Mouse (Mus musculus) embryonic facial prominence, embryonic 11.5 days (tissue): ENCODE results near the gene Wrap53. TPM values are rescaled to one million over a fixed set of nuclear protein-coding genes. Genes with fewer than 3 reads are reported as not detected.

ENCODE experiments used
- ATAC-seq: fragments of 200-750 bp; cut with Nextera tagmentation; replicated peaks from 2 replicates; pipeline ENCODE4 v1.8.0; 2017; ENCODE audit warnings: low read depth; ENCODE audit not compliant: insufficient number of reproducible peaks, low FRiP score, low TSS enrichment
- DNase-seq: peaks from one replicate; pipeline ENCODE4 v3.0.0-alpha.2; 2015; ENCODE audit warnings: low spot score
- H3K27ac ChIP-seq: fragments of 300-500 bp; sonication (generic); replicated peaks from 2 replicates; pipeline ENCODE4 v1.5.1; 2014; ENCODE audit warnings: mild to moderate bottlenecking, low read depth, low read length, control low read depth
- H3K27me3 ChIP-seq: fragments of 300-500 bp; sonication (generic); 2 replicates; pipeline ENCODE4 v1.6.1; 2014; ENCODE audit warnings: mild to moderate bottlenecking, low read length, moderate library complexity, mixed read lengths; ENCODE audit not compliant: control insufficient read depth, insufficient read depth
- H3K36me3 ChIP-seq: fragments of 300-500 bp; sonication (generic); replicated peaks from 2 replicates; pipeline ENCODE4 v1.6.1; 2014; ENCODE audit warnings: low read depth, mild to moderate bottlenecking, low read length, moderate library complexity, mixed read lengths; ENCODE audit not compliant: control insufficient read depth, insufficient read depth
- H3K4me1 ChIP-seq: fragments of 300-500 bp; sonication (generic); 2 replicates; pipeline ENCODE4 v1.6.1; 2014; ENCODE audit warnings: low read length, mixed read lengths; ENCODE audit not compliant: control insufficient read depth, insufficient read depth
- H3K4me2 ChIP-seq: fragments of 300-500 bp; sonication (generic); 2 replicates; pipeline ENCODE4 v1.6.1; 2014; ENCODE audit warnings: low read depth, mild to moderate bottlenecking, control low read depth, low read length, moderate library complexity
- H3K4me3 ChIP-seq: fragments of 300-500 bp; sonication (generic); 2 replicates; pipeline ENCODE4 v1.5.1; 2014; ENCODE audit warnings: low read depth, low read length, control low read depth
- H3K9ac ChIP-seq: fragments of 300-500 bp; sonication (generic); replicated peaks from 2 replicates; pipeline ENCODE4 v1.6.1; 2014; ENCODE audit warnings: mild to moderate bottlenecking, control low read depth, low read length
- H3K9me3 ChIP-seq: fragments of 300-500 bp; sonication (generic); replicated peaks from 2 replicates; pipeline ENCODE4 v1.6.1; 2016; ENCODE audit warnings: mild to moderate bottlenecking, low read length, inconsistent platforms, mixed read lengths; ENCODE audit not compliant: control insufficient read depth
- WGBS: fragments of 180-500 bp; shearing (Covaris S2); extraction: QIAGEN DNeasy Blood & Tissue Kit; methylation state at CpG from one replicate; pipeline ENCODE4 v1.1.7; 2014; 5-methylcytosine and 5-hydroxymethylcytosine counted together
- polyA plus RNA-seq: library from polyadenylated mRNA; unstranded; fragments of >200 nt; fragmentation: Nextera tagmentation; extraction: Ambion mirVana; gene quantifications from 2 replicates; pipeline ENCODE4 v1.2.1, GENCODE M21; 2014

The Wrap53 gene
- polyA plus RNA-seq, 1 experiment from 2014 or later = 40.2 TPM

DNA sequence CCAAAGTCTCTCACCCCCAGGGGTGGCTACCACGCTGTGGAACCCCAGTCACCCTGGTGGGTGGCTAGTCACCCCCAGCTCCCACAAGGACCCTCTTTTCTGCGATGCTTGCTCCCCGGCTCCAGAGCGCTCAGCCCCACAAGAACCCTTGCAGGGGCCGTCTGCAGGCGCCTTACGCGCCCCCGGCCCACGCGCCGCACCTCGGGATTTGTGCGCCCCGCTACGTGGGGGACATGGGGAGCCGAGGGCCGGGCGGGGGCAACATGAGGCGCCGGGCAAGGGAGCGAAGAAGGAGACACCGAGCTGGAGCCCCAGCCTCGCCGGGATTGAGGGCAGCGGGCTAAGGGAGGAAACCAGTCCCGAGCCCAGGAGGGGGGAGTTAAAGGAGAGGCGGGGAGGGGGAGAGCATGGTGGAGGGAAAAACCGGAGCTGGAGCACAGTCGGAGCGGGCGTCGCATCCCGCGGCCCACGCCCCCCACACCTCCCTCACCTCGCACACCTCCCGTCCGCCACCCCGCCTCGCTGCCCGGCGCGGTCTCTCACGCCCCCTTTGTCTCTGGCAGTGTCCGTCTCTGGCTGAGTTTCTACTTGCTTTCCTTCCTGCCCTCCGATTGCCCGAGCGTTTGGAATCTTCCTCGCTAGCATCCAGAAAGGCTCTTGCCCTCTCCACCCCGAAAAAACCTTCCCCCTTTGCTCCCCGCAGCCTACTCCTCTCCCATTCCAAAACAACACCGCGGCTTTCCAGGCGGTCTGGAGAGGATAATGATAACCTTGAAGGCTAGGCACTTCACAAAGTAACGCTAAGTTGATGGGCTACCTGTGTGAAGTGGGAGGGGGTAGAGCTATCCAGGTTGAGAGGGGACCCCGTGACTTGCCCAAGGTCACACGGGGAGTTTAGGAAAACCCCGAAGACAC lies 19.9 kb downstream of the Wrap53 start, which contains the start of gene Efnb3:
Gene Efnb3, minus strand, starts transcription at position 355 of the 915 bp plus-strand sequence.
- peaks cover 2% of the 10 kb centered on the region for H3K36me3 ChIP-seq
- WGBS = under 1% methylated on average over 55 of the region's 59 CpGs
- DNase-seq = peak; percentile 91

DNA sequence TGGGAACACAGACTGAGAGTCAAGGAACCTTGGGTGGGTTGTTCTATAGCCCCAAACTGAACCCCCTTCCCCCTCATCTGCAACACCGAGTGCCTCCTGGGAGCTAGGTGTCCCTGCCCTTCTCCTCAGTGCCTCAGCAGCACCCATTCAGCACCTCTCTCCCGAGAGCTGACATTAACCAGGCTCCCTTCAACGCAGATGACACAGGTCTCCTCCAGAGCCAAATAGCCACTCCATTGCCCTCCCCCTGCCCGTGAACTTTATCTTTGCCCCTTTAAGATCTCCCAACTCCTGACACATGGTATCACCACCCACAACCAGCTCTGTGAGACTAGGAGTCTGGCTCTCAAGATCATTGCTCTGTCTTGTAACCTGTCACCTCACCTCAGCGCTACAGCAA lies 20.9 kb downstream of the Wrap53 start:
- no peak for ATAC-seq
- 11% methylated on average over 5 of the region's 5 CpGs for WGBS
- Histone ChIP-seq H3K4me2 (peak overlapping the region; percentile 96), H3K4me3 (peak overlapping the region; percentile 65), H3K27me3 (no peaks in the 10 kb centered on the region), H3K9ac (peak overlapping the region; percentile 84), H3K9me3 (no peaks in the 10 kb centered on the region), H3K27ac (no peak overlapping the region), H3K4me1 (peaks cover 14% of the 10 kb centered on the region), H3K36me3 (peaks cover 2% of the 10 kb centered on the region)
- no peak for DNase-seq

More for the DNA sequence above, 19.9 kb downstream of the Wrap53 start, which contains the start of gene Efnb3:
- peak within 1 kb of the TSS; percentile 71 for H3K27ac ChIP-seq
- H3K27me3 ChIP-seq = no peaks in the 10 kb centered on the region
- H3K4me1 ChIP-seq = peaks cover 14% of the 10 kb centered on the region
- H3K9ac ChIP-seq = peak within 1 kb of the TSS; percentile 84
- peak; percentile 63 for ATAC-seq
- H3K9me3 ChIP-seq = no peaks in the 10 kb centered on the region
- peak within 1 kb of the TSS; percentile 96 for H3K4me2 ChIP-seq
- H3K4me3 ChIP-seq = peak within 1 kb of the TSS; percentile 65

DNA sequence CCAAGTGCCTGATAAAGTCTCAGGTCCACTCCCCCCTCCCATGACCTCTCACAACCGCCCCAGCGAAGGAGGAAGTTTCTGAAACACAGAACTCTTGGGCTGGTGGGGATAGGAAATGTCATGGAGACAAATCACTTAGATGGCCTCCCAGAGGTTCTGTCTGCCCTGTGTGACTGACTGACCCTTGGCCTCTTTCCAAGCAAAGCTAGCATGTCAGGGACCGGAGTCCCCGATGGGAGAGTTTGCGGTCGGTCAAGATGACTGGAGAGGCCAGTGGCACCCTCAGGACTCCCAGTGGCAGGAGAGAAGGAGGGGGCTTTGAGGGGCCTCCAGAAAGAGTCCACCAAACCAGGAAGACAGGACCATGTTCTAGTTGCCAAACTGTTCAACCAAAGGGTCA lies 21.3 kb downstream of the Wrap53 start:
- H3K27me3 ChIP-seq = no peaks in the 10 kb centered on the region
- DNase-seq (no peak), ATAC-seq (no peak)
- peak overlapping the region; percentile 96 for H3K4me2 ChIP-seq
- H3K9ac ChIP-seq = peak overlapping the region; percentile 84
- no peaks in the 10 kb centered on the region for H3K9me3 ChIP-seq
- H3K4me1 ChIP-seq = peaks cover 14% of the 10 kb centered on the region
- H3K27ac ChIP-seq = no peak overlapping the region
- peak overlapping the region; percentile 65 for H3K4me3 ChIP-seq
- H3K36me3 ChIP-seq = peaks cover 2% of the 10 kb centered on the region
- WGBS = 28% methylated on average over 6 of the region's 6 CpGs

DNA sequence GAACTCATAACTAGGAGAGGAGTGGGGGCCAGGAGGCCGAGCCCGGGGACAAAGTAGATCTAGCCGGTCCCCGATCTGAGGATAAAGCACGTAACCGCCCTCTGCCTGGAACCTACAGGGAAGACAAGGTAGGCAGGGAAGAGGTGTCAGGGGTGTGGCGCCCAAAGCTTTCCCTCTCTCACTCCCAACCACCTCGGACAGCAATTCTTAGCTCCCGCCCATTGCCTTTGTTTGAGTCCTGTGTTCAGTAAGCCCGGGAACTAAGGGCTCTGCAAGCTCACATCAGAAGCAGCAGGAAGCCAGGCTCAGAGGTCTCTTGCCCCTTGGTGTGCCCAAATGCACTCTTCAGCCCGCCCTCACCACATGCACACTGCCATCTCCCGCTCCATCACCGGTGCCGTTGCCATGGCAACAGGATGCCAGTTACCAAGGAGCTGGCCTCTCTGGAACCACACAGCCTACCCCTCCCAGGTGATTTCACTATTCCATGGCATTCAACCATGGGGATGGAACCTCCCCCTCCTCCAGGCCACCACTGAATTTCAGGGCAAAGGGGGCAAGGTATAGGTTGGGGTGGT lies 22.6 kb downstream of the Wrap53 start:
- no peak for ATAC-seq
- H3K4me2 ChIP-seq = peak overlapping the region; percentile 11; the same call in 1 of the 2 replicates
- H3K4me3 ChIP-seq = peak overlapping the region; percentile 7; the same call in 1 of the 2 replicates
- H3K36me3 ChIP-seq = peaks cover 2% of the 10 kb centered on the region
- no peaks in the 10 kb centered on the region for H3K27me3 ChIP-seq
- peaks cover 14% of the 10 kb centered on the region for H3K4me1 ChIP-seq
- peak; percentile 59 for DNase-seq
- WGBS = 28% methylated on average over 14 of the region's 14 CpGs
- H3K9ac ChIP-seq = no peak overlapping the region; the same call in 1 of the 2 replicates
- H3K27ac ChIP-seq = no peak overlapping the region
- no peaks in the 10 kb centered on the region for H3K9me3 ChIP-seq

DNA sequence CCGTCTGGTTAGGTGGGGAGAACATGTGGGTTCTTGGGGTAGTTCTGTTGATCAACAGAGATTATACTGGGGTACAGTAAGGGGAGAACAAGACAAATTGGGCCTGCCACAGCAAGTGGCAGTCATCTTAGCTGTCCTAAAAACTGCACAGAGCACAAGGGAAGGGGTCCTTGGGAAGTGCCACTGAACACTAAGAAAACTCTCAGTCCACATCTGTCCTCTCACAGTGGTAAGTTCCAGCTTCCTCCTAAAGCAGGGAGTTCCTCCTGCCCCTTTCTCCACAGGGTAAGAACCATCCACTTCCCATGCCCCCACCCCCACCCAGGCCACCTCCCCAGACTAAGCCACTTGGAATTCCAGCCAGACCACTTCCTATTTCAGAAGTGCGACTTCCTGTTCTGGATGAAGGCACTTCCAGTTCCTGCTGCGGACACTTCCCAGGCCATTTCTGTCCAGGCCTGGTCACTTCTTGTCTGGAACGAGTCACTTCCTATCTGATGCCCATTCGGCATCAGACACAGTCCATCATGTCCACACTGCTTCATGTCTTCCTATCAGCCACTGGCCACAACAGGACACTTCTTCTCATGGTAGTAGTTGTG lies 25.4 kb downstream of the Wrap53 start:
- no peaks in the 10 kb centered on the region for H3K9me3 ChIP-seq
- no peak overlapping the region for H3K4me3 ChIP-seq
- no peak overlapping the region for H3K27ac ChIP-seq
- ATAC-seq = no peak
- no peaks in the 10 kb centered on the region; the same call in 1 of the 2 replicates for H3K36me3 ChIP-seq
- H3K27me3 ChIP-seq = no peaks in the 10 kb centered on the region
- DNase-seq = no peak
- H3K4me2 ChIP-seq = no peak overlapping the region
- H3K9ac ChIP-seq = no peak overlapping the region
- H3K4me1 ChIP-seq = peaks cover 7% of the 10 kb centered on the region
- 89% methylated on average over 5 of the region's 5 CpGs for WGBS

DNA sequence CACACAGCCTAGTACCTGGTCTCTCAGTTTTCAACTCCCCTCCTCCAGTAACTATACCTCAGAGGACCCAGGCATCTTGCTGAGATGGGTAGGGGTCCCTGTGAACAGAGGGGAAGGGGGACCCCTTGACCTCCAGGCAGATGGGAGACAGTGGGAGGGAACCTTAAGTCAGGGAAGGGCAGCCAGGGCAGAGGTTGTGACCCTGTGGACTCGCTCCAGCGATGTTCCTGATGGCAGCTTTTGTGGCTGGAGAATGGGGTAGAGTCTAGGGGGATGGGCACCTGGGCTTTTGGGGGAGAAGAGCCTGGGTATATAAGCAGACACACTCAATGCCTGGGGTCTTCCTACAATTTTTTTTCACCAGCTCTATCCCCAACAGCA lies 26.7 kb downstream of the Wrap53 start:
- no peak overlapping the region for H3K4me2 ChIP-seq
- no peak for DNase-seq
- WGBS = 8% methylated on average over 2 of the region's 2 CpGs

DNA sequence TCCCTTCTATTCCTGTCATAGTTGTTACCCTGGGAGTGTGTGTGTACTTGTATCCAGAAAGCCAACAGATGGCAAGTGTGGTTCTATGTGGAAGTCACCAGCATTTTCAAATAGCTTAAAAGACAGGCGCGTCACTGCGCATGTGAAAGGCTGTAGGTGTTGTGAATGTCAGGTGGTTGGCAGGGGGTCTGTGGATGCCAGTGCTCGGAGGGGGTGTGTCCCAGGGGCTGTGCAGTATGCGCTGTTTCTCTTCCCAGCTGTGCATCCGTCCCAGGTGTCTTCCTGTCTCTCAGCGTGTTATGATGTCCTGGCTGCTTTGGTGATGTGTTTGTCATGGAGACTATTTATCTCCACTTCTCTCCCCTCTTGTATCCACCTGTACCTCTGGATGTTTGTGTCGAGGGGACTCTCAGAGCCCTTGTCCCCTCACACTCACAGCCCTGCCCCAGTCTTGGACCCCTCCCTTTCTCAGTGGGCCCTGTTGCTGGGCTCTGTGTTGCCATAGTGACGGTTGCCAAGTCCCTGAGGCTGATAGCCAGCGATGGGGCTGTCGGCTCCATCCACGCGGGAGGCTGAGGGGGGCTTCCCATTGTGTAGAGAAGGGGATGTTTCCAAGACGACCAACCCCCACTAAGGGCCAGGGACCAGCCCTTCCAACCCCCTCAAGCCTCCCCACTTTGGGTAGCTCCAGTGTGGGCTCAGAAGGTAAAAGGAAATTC lies 27.3 kb downstream of the Wrap53 start:
- WGBS = 21% methylated on average over 14 of the region's 14 CpGs
- no peak overlapping the region for H3K27ac ChIP-seq
- H3K4me2 ChIP-seq = no peak overlapping the region
- H3K36me3 ChIP-seq = no peaks in the 10 kb centered on the region; the same call in 1 of the 2 replicates
- peak; percentile 76 for DNase-seq
- ATAC-seq = peak; percentile 56
- no peak overlapping the region; the same call in 1 of the 2 replicates for H3K9ac ChIP-seq
- H3K4me3 ChIP-seq = no peak overlapping the region
- peaks cover 4% of the 10 kb centered on the region for H3K4me1 ChIP-seq
- H3K9me3 ChIP-seq = no peaks in the 10 kb centered on the region
- no peaks in the 10 kb centered on the region for H3K27me3 ChIP-seq

More for the DNA sequence above, 26.7 kb downstream of the Wrap53 start:
- Histone ChIP-seq H3K27me3 (no peaks in the 10 kb centered on the region), H3K27ac (no peak overlapping the region; the same call in 1 of the 2 replicates), H3K4me3 (no peak overlapping the region), H3K9ac (no peak overlapping the region; the same call in 1 of the 2 replicates), H3K36me3 (no peaks in the 10 kb centered on the region; the same call in 1 of the 2 replicates), H3K4me1 (peaks cover 7% of the 10 kb centered on the region), H3K9me3 (no peaks in the 10 kb centered on the region)
- no peak; the same call in 1 of the 2 replicates for ATAC-seq
